ENCODE assay signal across 10 mouse cellular contexts in genomic region chr8:84650213-84650612, GRCm38 (mm10). TPM values are rescaled to one million over a fixed set of nuclear protein-coding genes. Genes with fewer than 3 reads are reported as not detected.
DNase-seq lines count a peak whose midpoint lies in the region; ATAC-seq and TF ChIP-seq lines count a peak whose summit lies in the region.
"Had no signal": no experiment of that assay in that cellular context is flagged by ENCODE, and none has a peak within 500 bp of the region (broad histone marks: within the 10 kb centered on the region; RNA-seq: fewer than 3 reads in every experiment).

No protein-coding gene starts in this region.

- no peak overlapping the region for H3K9ac ChIP-seq in kidney, postnatal 0 days (ENCODE audit: low read depth, low read length)
- H3K9ac ChIP-seq in intestine, embryonic 14.5 days (ENCODE audit: low read length) = no peak overlapping the region
- H3K9ac ChIP-seq: liver, embryonic 13.5 days had no signal

- H3K27ac ChIP-seq in kidney, postnatal 0 days = no peak overlapping the region
- H3K27ac ChIP-seq in embryonic facial prominence, embryonic 10.5 days (replicated peaks) = peak overlapping the region; percentile 81
- peak overlapping the region; percentile 14; the same call in 1 of the 2 replicates for H3K27ac ChIP-seq in intestine, embryonic 14.5 days (ENCODE audit: low read depth)
- 0 out of 2 replicates have a peak overlapping the region, but pooled peaks have one; percentile 43 for H3K27ac ChIP-seq in small intestine, adult 2 months (ENCODE audit: insufficient read depth, low read depth, low read length)
- H3K27ac ChIP-seq: liver, embryonic 13.5 days had no signal

- DNase-seq in kidney, postnatal 0 days (ENCODE audit: low spot score) = no peak
- DNase-seq in kidney, postnatal 10 days = no peak
- no peak for DNase-seq in embryonic facial prominence, embryonic 10.5 days (ENCODE audit: low spot score)
- no peak for DNase-seq in intestine, embryonic 14.5 days (ENCODE audit: low spot score)
- DNase-seq in layer of hippocampus, postnatal 14 days (ENCODE audit: low spot score in 2 of 2) = no peak
- no peak for DNase-seq in frontal cortex, postnatal 10 days (ENCODE audit: low spot score in 2 of 2)
- DNase-seq: gastrocnemius, postnatal 36 days; liver, embryonic 13.5 days had no signal

- ATAC-seq in kidney, postnatal 0 days (replicated peaks; ENCODE audit: low FRiP score, low read depth) = peak; percentile 20; the same call in 1 of the 2 replicates
- no peak for ATAC-seq in intestine, embryonic 14.5 days (replicated peaks; ENCODE audit: low FRiP score, low TSS enrichment, low read depth)
- ATAC-seq in megakaryocyte, adult 5-6 weeks (ENCODE audit: poor library complexity, severe bottlenecking) = no peak

- TF ChIP-seq CTCF in kidney, postnatal 0 days (IDR thresholded peaks at IDR 0.05; ENCODE audit: low read depth) = no peak
- no peak for TF ChIP-seq CTCF in small intestine, adult 2 months (IDR thresholded peaks at IDR 0.05; ENCODE audit: extremely low read depth, insufficient read length, insufficient replicate concordance, low read depth, low read length)

- H3K9me3 ChIP-seq in kidney, postnatal 0 days (replicated peaks; ENCODE audit: low read length) = no peaks in the 10 kb centered on the region
- H3K9me3 ChIP-seq in embryonic facial prominence, embryonic 10.5 days = no peaks in the 10 kb centered on the region
- H3K9me3 ChIP-seq in intestine, embryonic 14.5 days (ENCODE audit: control insufficient read depth, low read length) = no peaks in the 10 kb centered on the region
- H3K9me3 ChIP-seq: liver, embryonic 13.5 days had no signal

- no peaks in the 10 kb centered on the region for H3K36me3 ChIP-seq in kidney, postnatal 0 days (ENCODE audit: insufficient read depth, low read length)
- H3K36me3 ChIP-seq in embryonic facial prominence, embryonic 10.5 days (replicated peaks) = no peaks in the 10 kb centered on the region
- H3K36me3 ChIP-seq in intestine, embryonic 14.5 days (ENCODE audit: control insufficient read depth, insufficient read depth, low read length) = no peaks in the 10 kb centered on the region
- no peaks in the 10 kb centered on the region for H3K36me3 ChIP-seq in small intestine, adult 2 months (ENCODE audit: control insufficient read depth, insufficient read depth, low read length)
- H3K36me3 ChIP-seq: liver, embryonic 13.5 days had no signal

- H3K27me3 ChIP-seq in kidney, postnatal 0 days (ENCODE audit: insufficient read depth, low read length) = no peaks in the 10 kb centered on the region
- H3K27me3 ChIP-seq in embryonic facial prominence, embryonic 10.5 days (replicated peaks; ENCODE audit: low read depth, poor library complexity, severe bottlenecking) = no peaks in the 10 kb centered on the region
- no peaks in the 10 kb centered on the region for H3K27me3 ChIP-seq in intestine, embryonic 14.5 days (replicated peaks; ENCODE audit: control insufficient read depth, insufficient read depth, low read length)
- H3K27me3 ChIP-seq in small intestine, adult 2 months (ENCODE audit: control insufficient read depth, insufficient read depth, low read length) = no peaks in the 10 kb centered on the region
- H3K27me3 ChIP-seq: liver, embryonic 13.5 days had no signal

- no peak for TF ChIP-seq POLR2A in small intestine, adult 2 months (IDR thresholded peaks at IDR 0.05; ENCODE audit: low read depth, low read length)

- 62% methylated on average over 3 of the region's 3 CpGs for WGBS in kidney, postnatal 0 days
- 38% methylated on average over 3 of the region's 3 CpGs for WGBS in embryonic facial prominence, embryonic 10.5 days
- 38% methylated on average over 3 of the region's 3 CpGs for WGBS in intestine, embryonic 14.5 days
- 34% methylated on average over 3 of the region's 3 CpGs for WGBS in small intestine, adult 2 months

- H3K4me3 ChIP-seq in kidney, postnatal 0 days (replicated peaks; ENCODE audit: low read depth, low read length) = no peak overlapping the region
- H3K4me3 ChIP-seq in embryonic facial prominence, embryonic 10.5 days = no peak overlapping the region; the same call in 1 of the 2 replicates
- H3K4me3 ChIP-seq in intestine, embryonic 14.5 days (ENCODE audit: low read depth, low read length) = no peak overlapping the region
- no peak overlapping the region for H3K4me3 ChIP-seq in small intestine, adult 2 months (ENCODE audit: low read depth, low read length)
- H3K4me3 ChIP-seq: liver, embryonic 13.5 days had no signal

- H3K4me2 ChIP-seq in kidney, postnatal 0 days (ENCODE audit: low read length) = no peak overlapping the region
- no peak overlapping the region for H3K4me2 ChIP-seq in intestine, embryonic 14.5 days (ENCODE audit: low read length)
- H3K4me2 ChIP-seq: liver, embryonic 13.5 days had no signal

- H3K4me1 ChIP-seq in kidney, postnatal 0 days (replicated peaks; ENCODE audit: insufficient read depth, low read length) = peaks cover 6% of the 10 kb centered on the region
- peaks cover 47% of the 10 kb centered on the region for H3K4me1 ChIP-seq in embryonic facial prominence, embryonic 10.5 days
- peaks cover 16% of the 10 kb centered on the region for H3K4me1 ChIP-seq in intestine, embryonic 14.5 days (replicated peaks; ENCODE audit: control insufficient read depth, insufficient read depth, low read length)
- 0 out of 2 replicates have a peak, but pooled peaks cover 4% of the 10 kb centered on the region for H3K4me1 ChIP-seq in small intestine, adult 2 months (ENCODE audit: control insufficient read depth, insufficient read depth, insufficient read length, low read length)

RNA-seq across cellular contexts. Expression of gene Ier2, which starts 12.4 kb away (rescaled TPM):
- polyA plus RNA-seq in kidney, postnatal 0 days (2015; fragmentation: Nextera tagmentation; extraction: Ambion mirVana) = 77.4 and 83.8 TPM in 2 replicates
- 140 and 148 TPM in 2 replicates for polyA plus RNA-seq in embryonic facial prominence, embryonic 10.5 days (2016; fragmentation: Nextera tagmentation; extraction: Ambion mirVana)
- 73.2 and 75.5 TPM in 2 replicates for polyA plus RNA-seq in intestine, embryonic 14.5 days (2014; fragmentation: Nextera tagmentation; extraction: Ambion mirVana)
- 37.0 and 72.7 TPM in 2 replicates for polyA plus RNA-seq in small intestine, adult 2 months (2012; rRNA removed)
- 10 to 100 TPM in 1 of 2 experiments, 1 to 10 TPM in 1; 9.5 to 12.5 TPM for total RNA-seq in layer of hippocampus, postnatal 14 days (2021)
- total RNA-seq in megakaryocyte, adult 5-6 weeks (2015) = 86.1 and 87.5 TPM in 2 replicates
- 62.7 and 65.3 TPM in 2 replicates for total RNA-seq in megakaryocyte, adult 5-6 weeks (2017)

RNA-seq across cellular contexts. Expression of gene Trmt1, which starts 35.9 kb away (rescaled TPM):
- polyA plus RNA-seq in kidney, postnatal 0 days (2015; fragmentation: Nextera tagmentation; extraction: Ambion mirVana) = 55.3 and 56.1 TPM in 2 replicates
- 69.1 and 71.2 TPM in 2 replicates for polyA plus RNA-seq in embryonic facial prominence, embryonic 10.5 days (2016; fragmentation: Nextera tagmentation; extraction: Ambion mirVana)
- polyA plus RNA-seq in intestine, embryonic 14.5 days (2014; fragmentation: Nextera tagmentation; extraction: Ambion mirVana) = 85.9 and 87.0 TPM in 2 replicates
- 38.3 and 55.2 TPM in 2 replicates for polyA plus RNA-seq in small intestine, adult 2 months (2012; rRNA removed)
- total RNA-seq in layer of hippocampus, postnatal 14 days (2021) = 10 to 100 TPM; 82.9 to 97.3 TPM
- 29.5 and 35.9 TPM in 2 replicates for total RNA-seq in megakaryocyte, adult 5-6 weeks (2015)
- 37.6 and 40.4 TPM in 2 replicates for total RNA-seq in megakaryocyte, adult 5-6 weeks (2017)

RNA-seq across cellular contexts. Expression of gene Nacc1, which starts 37.4 kb away (rescaled TPM):
- polyA plus RNA-seq in kidney, postnatal 0 days (2015; fragmentation: Nextera tagmentation; extraction: Ambion mirVana) = 15.9 and 16.1 TPM in 2 replicates
- 30.4 and 30.8 TPM in 2 replicates for polyA plus RNA-seq in embryonic facial prominence, embryonic 10.5 days (2016; fragmentation: Nextera tagmentation; extraction: Ambion mirVana)
- 23.7 and 25.0 TPM in 2 replicates for polyA plus RNA-seq in intestine, embryonic 14.5 days (2014; fragmentation: Nextera tagmentation; extraction: Ambion mirVana)
- polyA plus RNA-seq in small intestine, adult 2 months (2012; rRNA removed) = 57.2 and 104 TPM in 2 replicates
- 10 to 100 TPM; 84.0 to 85.6 TPM for total RNA-seq in layer of hippocampus, postnatal 14 days (2021)
- 42.8 and 43.0 TPM in 2 replicates for total RNA-seq in megakaryocyte, adult 5-6 weeks (2015)
- 31.8 and 36.8 TPM in 2 replicates for total RNA-seq in megakaryocyte, adult 5-6 weeks (2017)

RNA-seq across cellular contexts. Expression of gene Lyl1, which starts 51.0 kb away (rescaled TPM):
- polyA plus RNA-seq in kidney, postnatal 0 days (2015; fragmentation: Nextera tagmentation; extraction: Ambion mirVana) = 6.1 and 6.4 TPM in 2 replicates
- 4.3 and 5.5 TPM in 2 replicates for polyA plus RNA-seq in embryonic facial prominence, embryonic 10.5 days (2016; fragmentation: Nextera tagmentation; extraction: Ambion mirVana)
- polyA plus RNA-seq in intestine, embryonic 14.5 days (2014; fragmentation: Nextera tagmentation; extraction: Ambion mirVana) = 4.3 and 5.2 TPM in 2 replicates
- 4.2 and 8.2 TPM in 2 replicates for polyA plus RNA-seq in small intestine, adult 2 months (2012; rRNA removed)
- total RNA-seq in layer of hippocampus, postnatal 14 days (2021) = 1 to 10 TPM; 3.4 to 4.2 TPM
- 69.0 and 69.9 TPM in 2 replicates for total RNA-seq in megakaryocyte, adult 5-6 weeks (2015)
- 60.3 and 62.0 TPM in 2 replicates for total RNA-seq in megakaryocyte, adult 5-6 weeks (2017)
